Mouse (Mus musculus) retina, postnatal 1 day (tissue): ENCODE results near the gene Fam49a.

Experiments
- DNase-seq: peaks from one replicate; pipeline ENCODE4 v3.0.0-alpha.2; 2012

The Fam49a gene

DNA sequence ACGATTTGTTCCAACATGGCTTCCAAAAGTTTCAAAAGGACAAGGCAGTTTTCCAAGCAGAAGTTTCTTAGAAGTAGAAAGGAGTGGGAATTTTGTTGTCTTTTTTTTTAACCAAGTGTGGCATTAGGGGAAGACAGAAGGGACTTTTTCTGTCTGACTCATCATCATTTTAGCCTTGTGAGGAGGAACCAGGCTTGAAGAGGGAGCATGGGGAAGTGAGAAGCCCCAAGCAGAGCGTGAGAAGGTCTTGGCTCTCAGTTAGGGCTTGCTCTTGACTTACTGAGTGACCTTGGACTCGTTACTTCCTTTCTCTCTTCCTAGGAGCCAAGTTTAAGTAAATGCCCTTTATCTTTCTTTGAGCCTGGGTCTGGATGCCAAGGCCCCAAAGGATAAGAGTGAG lies 8.6 kb downstream of the Fam49a start:
- no peak for DNase-seq

GRCm38 (mm10) chr12:12274115-12274514 lies 12.2 kb downstream of the Fam49a start:
- DNase-seq: no peak

DNA sequence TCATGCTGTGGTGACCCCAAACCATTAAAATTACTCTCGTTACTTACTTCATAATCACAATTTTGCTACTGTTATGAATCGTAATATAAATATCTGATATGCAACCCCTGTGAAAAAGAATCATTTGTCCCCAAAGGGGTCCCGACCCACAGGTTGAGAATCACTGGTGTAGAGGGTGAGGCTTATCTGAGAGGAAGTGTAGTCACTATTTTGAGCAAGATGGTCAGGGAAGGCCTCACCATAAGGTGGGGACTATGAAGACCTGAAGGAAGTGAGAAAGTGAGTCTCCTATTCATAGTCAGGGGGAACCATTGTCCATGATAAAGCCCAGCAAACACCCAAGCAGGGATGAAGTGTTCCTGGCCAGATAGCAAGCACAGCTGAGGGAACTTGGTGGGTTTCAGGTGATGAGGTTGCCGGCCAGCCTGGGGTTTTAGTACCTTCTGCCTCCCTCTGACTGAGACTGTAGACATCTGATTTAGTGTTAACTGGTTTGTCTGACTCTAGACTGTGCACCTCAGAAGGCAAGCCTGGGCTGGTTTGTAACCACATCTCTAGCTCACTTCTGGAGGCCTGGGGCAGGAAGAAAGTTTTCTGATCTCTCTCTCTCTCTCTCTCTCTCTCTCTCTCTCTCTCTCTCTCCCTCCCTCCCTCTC lies 13.3 kb downstream of the Fam49a start:
- no peak for DNase-seq

DNA sequence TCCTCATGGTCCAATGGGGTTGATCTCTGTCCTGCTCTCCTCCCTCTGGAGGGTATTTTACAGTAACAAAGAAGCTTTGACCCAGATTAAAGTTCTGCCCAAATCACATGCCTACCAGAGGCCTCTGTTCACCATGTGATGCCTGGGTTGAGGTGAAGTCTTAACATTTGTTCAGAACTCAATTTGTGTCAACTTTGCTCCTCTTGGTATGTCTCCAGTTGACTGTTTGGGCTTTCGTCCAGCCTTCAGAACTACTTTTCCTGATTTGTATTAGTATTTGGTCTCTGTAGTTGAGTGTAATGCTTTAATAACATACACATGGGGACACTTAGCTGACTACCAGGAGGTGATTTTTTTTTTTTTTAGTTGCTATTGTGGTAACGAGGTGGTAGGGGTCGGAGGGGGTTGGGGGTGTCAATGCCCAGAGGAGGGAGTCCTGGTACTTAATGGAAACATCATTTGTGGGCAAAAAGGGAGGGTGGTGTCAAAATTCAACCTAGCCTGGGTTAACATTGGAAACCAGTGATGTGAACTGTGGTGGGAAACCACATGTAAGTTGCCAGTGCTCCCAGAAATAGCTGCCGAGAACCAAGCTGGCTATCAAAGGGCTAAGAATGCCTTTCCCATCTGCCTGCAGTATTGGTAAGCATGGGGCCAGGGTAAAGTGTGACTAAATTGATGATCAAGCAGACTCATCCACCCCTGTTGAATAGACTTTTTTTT lies 16.0 kb downstream of the Fam49a start:
- no peak for DNase-seq

DNA sequence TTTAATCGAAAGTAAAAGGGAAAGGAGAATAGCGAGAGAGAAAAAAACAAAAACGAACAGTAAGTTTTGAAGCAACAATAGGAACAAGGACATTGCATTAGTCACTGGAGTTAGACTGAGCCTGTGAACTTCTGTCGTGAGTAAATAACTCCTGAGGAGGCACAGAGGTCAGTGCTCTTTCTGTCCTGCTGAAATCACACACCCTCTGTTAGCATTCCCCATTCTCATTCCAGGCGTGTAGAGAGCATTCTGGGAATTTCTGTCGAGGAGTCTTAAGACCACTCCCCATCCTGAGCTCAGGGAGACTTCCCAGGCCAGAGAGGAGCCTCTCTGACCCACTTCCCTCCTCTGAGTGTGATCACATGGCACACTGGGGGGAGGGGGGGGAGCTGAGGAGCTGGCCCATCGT lies 16.5 kb downstream of the Fam49a start:
- peak; percentile 33 for DNase-seq

DNA sequence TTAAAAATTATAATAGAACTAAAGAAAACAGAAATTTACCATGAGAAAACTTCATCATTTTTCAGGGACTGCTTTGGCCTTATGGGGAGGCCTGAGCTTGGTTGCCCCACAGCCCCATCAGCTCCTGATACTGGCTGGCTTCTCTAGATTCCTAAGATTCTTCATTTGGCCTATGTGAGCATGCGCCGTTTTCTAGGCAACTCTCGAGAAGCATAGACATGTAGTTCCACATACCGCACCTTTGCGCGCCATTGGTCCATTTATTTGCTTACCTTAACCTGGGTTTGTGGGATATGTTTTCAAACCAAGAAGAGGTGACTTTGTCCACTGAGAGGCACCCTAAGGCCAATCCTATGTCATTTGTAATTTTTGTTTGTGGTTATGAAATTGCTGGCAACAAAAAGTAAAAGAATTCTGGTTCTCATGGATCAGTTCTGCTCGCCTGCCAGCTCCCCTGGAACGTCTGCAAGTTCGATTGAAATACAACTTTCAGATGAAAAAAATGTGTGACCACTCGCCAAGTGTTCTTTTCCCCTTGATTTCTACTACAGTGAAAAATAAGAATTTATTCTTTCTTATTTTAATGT lies 21.9 kb downstream of the Fam49a start:
- DNase-seq: no peak

- no peak for DNase-seq
These were observed 22.6 kb downstream of the Fam49a start for GRCm38 (mm10) chr12:12284521-12284920.

GRCm38 (mm10) chr12:12287131-12287786 lies 25.3 kb downstream of the Fam49a start:
- peak; percentile 47 for DNase-seq

- DNase-seq: peak; percentile 45
These were observed 25.8 kb downstream of the Fam49a start for GRCm38 (mm10) chr12:12287787-12288132.

- no peak for DNase-seq
These were observed 26.6 kb downstream of the Fam49a start for GRCm38 (mm10) chr12:12288586-12288985.

DNA sequence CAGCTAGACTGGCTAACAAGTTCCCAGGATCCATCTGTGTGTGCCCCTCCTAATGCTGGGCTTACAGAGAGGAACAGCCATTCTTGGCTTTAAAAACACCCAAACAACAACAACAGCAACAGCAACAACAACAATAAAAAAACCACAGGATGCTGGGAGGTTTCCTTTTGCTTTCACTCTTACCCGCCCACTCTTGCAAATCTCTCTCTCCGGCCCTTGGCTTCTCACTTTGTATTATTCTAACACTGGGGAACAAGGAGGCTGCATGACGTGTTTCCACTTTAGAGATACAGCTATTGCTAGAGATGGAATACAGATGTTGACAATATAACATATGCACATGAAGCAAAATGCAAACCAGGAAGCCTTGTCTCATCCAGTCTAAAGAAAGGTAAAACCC lies 27.7 kb downstream of the Fam49a start:
- DNase-seq: no peak

DNA sequence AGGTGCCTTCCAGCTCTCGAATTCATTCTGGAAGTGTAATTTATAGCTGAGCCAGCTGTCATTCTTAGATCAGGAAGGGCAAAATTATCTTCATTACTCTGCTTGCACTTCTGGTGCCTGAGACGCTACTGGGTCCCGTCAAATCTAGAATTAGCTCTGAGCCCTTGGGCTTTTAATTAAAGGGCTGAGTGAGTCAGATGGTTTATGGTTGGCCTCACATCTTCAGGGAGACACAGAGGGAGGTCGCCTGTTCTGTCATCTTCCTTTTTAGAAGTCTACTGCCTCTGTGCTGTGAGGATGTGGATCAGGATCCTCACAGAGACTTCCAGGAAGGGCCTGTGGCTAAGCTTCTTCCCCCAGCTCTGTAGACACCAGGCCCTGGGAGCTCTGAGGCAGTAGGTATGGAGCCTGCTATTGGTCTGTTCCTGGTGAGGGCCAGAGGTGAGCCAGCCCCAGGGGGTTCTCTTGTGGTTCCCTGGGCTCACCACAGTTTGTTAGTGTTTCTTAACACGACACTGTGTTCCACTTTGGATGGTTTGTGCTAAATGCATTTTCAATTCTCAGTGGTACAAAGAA lies 30.2 kb downstream of the Fam49a start:
- DNase-seq: no peak

DNA sequence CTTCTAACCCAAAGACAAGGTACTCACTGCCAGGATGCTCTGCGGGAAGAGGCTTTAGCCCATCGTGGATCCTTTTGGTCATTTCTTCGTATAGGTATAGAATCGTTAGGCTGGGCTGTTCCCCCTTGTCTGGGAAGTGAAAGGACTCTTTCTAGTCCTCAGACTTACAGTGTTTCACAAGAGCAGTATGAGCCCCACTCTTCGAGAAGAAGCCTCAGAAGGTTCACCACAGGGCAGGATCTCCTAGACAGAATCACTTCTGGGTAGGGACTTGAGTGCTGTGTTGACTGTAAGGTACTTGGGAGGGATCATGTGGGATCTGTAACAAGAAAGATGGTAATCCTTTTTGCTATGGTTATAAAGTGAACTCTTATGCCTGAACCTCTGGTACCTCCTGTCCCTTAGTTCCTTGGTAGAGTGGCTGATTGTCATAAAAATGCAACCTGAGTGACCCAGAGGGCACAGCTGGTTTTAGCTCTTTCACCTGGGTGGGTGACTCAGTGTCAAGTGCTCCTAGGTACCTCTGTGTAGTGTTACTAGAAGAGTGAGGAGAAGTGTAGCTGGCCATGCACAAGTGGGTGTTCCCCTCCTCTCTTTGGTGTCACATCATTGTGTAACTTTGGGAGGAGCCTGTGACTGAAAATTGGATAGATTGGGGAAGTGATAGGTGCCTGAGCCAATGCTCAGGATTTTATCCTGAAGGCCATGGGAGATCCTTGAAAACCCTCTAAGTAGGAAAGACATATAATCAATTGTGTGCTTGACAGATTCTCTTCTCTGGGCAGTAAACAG lies 32.6 kb downstream of the Fam49a start:
- no peak for DNase-seq

GRCm38 (mm10) chr12:12298451-12298850 lies 36.5 kb downstream of the Fam49a start:
- DNase-seq: no peak

DNA sequence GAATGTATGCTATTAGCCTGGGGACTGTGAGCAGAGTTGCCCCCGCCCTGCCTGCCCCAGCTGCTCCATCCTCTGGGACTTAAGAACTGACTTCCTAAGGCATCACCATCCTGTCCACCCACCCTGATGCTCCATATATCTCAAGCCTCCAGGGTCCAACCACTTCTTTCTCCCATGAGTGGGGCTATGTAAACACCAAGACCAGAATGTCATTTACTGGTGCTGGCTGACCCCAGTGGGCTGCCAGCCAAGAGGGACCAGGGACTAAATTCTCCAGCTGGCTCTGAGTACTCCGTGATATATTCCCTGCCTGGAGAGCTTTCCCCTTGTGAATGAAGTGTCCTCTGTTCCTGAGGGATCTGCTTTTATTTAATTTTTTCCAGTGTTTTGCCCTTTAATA lies 37.4 kb downstream of the Fam49a start:
- DNase-seq: no peak

DNA sequence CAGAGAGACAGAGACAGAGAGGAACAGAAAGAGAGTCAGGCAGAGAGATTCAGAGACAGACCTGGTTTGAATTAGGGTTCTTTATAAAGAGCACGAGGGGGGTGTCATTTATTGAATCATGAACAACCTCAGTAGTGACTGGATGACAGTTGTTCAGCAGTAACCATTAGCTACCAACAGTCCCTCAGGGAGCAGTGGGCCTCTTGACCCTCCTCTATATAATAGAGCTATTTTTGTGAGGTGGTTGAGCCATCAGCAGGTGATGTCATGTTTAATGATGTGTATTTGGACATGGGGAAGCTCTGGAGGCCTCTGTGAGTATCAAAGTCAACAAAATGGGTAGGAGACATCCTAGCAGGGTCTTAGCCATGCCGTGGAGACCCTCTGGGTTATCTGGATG lies 39.2 kb downstream of the Fam49a start:
- no peak for DNase-seq

GRCm38 (mm10) chr12:12301815-12302214 lies 39.9 kb downstream of the Fam49a start:
- no peak for DNase-seq

- no peak for DNase-seq
These were observed 44.3 kb downstream of the Fam49a start for GRCm38 (mm10) chr12:12306214-12306613.

DNA sequence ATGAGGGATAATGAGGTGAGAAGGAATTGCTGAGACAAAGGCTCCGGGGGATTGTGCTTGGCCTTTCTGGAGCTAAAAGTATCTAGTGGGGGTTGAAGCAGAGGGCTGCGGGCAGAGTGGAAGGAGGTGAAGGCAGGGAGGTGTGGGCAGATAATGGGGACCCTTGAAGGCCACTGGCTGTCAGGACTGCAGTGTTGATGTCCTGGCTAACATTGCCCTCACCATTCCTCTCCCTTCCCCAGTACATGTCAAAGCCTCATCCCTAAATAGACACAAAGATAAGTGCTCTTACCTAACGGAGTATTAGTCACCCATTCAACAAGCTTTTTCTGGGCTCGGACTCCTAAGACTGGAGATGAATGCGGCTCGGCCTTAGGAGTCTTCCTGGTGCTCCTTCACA lies 44.9 kb downstream of the Fam49a start:
- no peak for DNase-seq

- DNase-seq: no peak
These were observed 45.3 kb downstream of the Fam49a start for GRCm38 (mm10) chr12:12307245-12307644.

DNA sequence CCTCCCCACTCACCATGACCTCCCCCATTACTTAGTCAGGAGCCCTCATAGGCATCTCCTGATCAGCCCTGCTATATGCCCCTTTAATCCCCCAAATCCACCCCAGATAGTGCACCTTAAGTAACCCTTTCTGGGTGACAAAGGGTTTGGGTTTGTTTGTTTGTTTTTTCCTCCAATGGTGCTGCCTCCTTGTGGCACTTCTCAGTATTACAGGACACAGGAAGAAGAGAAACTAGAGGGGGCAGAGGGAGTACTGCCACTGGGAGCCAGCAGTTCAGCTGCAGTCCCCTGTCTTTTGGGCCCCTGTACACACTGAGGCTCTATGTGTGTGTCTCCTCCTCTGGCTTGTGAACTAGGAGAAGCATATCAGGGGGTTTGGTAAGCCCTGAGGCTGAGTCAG lies 51.5 kb downstream of the Fam49a start:
- DNase-seq: peak; percentile 17

DNA sequence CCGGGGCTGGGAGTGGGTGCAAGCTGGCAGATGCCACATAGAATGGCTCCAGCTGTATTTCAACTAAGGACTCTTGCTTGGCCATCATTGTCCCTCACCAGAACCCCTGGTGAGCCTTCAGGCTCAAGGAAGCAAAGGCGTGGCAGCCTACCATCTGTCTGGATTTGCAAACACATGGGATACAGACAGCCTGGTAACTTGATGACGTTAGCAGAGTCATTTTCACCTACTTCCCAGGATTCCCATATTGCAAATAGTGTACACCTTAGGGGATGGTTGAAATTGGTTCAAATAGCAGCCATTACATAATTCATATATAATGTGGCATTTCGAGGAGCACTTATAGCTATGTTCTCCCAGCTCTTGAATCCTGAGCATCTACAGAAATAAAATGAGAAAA lies 52.0 kb downstream of the Fam49a start:
- no peak for DNase-seq

DNA sequence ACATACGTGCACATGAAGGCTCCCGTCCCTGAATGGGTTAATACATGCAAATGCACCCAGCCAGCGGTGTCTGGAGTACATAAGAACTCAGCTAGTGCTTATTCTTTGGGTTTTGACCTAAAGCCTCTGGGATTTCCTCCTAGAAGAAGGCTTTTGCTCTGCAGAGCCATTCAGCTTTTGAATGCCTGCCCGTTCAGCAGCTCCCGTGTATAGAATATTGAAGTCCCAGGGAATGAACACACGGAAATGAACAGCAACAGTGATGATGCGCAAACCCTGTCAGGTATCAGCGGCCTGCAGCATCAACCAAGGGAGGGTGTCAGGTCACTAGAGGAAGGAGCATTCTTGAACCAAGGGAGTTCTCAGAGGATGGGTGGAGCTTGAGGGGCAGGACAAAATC lies 52.4 kb downstream of the Fam49a start:
- peak; percentile 25 for DNase-seq
